Mouse (Mus musculus) MEL (cell line): Measurements from ENCODE around the gene Rsf1. TPM values are rescaled to one million over a fixed set of nuclear protein-coding genes. Genes with fewer than 3 reads are reported as not detected.

Experiments used
- DNase-seq: peaks from one replicate; pipeline ENCODE4 v3.0.0; 2011; ENCODE audit warnings: low read depth, low spot score
- H3K27ac ChIP-seq: 2 replicates; pipeline ENCODE4 v1.5.1; 2012; ENCODE audit warnings: low read depth, mild to moderate bottlenecking, control low read depth, low read length, moderate library complexity; ENCODE audit not compliant: control insufficient read depth
- H3K27me3 ChIP-seq, 2 experiments: fragments of 150-350 bp in 1 of 2; sonication (generic) in 1 of 2; 2 replicates each; pipeline ENCODE4 v1.6.1; 2012; ENCODE audit warnings: low read length in 2 of 2, mild to moderate bottlenecking in 2 of 2, improper control_type of control experiment in 1 of 2, moderate library complexity in 1 of 2; ENCODE audit not compliant: insufficient read depth in 2 of 2, control insufficient read depth in 1 of 2
- H3K36me3 ChIP-seq, 2 experiments: 2 replicates each; pipeline ENCODE4 v1.6.1; 2012 to 2014; ENCODE audit warnings: low read length in 2 of 2, improper control_type of control experiment in 1 of 2, inconsistent platforms in 1 of 2, mild to moderate bottlenecking in 1 of 2; ENCODE audit not compliant: insufficient read depth in 2 of 2, control insufficient read depth in 1 of 2
- H3K4me1 ChIP-seq, 2 experiments: fragments of 150-350 bp in 1 of 2; sonication (generic) in 1 of 2; 2 replicates each; pipeline ENCODE4 v1.6.1; 2012; ENCODE audit warnings: low read length in 2 of 2, improper control_type of control experiment in 1 of 2, mild to moderate bottlenecking in 1 of 2; ENCODE audit not compliant: insufficient read depth in 2 of 2, control insufficient read depth in 1 of 2
- H3K4me3 ChIP-seq, 2 experiments: fragments of 150-350 bp in 1 of 2; sonication (generic) in 1 of 2; 2 replicates each; pipeline ENCODE4 v1.5.1; 2012; ENCODE audit warnings: low read depth in 2 of 2, low read length in 2 of 2, mild to moderate bottlenecking in 2 of 2, moderate library complexity in 2 of 2, control low read depth in 1 of 2, improper control_type of control experiment in 1 of 2; ENCODE audit not compliant: control insufficient read depth in 1 of 2, insufficient read depth in 1 of 2
- H3K79me2 ChIP-seq: 2 replicates; pipeline ENCODE4 v1.6.1; 2012; ENCODE audit warnings: mild to moderate bottlenecking, low read length, moderate library complexity; ENCODE audit not compliant: control insufficient read depth, poor library complexity, insufficient read depth
- H3K9ac ChIP-seq: 2 replicates; pipeline ENCODE4 v1.6.1; 2012; ENCODE audit warnings: low read depth, mild to moderate bottlenecking, control low read depth, low read length, moderate library complexity; ENCODE audit not compliant: control insufficient read depth, poor library complexity, severe bottlenecking
- H3K9me3 ChIP-seq: fragments of 150-350 bp; sonication (generic); replicated peaks from 2 replicates; pipeline ENCODE4 v1.6.1; 2012; ENCODE audit warnings: mild to moderate bottlenecking, low read length, improper control_type of control experiment, moderate library complexity; ENCODE audit not compliant: insufficient read depth
- BHLHE40 ChIP-seq: IDR thresholded peaks from 2 replicates; pipeline ENCODE4 v1.6.1; 2012; ENCODE audit warnings: low read depth, mild to moderate bottlenecking, inconsistent platforms, low read length, improper control_type of control experiment, borderline replicate concordance
- CTCF ChIP-seq, 3 experiments: IDR thresholded peaks in 2 of 3; conservative IDR thresholded peaks in 1 of 3; 2 replicates each; pipeline ENCODE4 v1.5.1; 2011 to 2012; ENCODE audit warnings: low read length in 3 of 3, low read depth in 2 of 3, mild to moderate bottlenecking in 2 of 3, improper control_type of control experiment in 1 of 3, inconsistent platforms in 1 of 3, mixed read lengths in 1 of 3, moderate library complexity in 1 of 3; ENCODE audit not compliant: control insufficient read depth in 1 of 3, insufficient read depth in 1 of 3, poor library complexity in 1 of 3, severe bottlenecking in 1 of 3
- ELF1 ChIP-seq: IDR thresholded peaks from 2 replicates; pipeline ENCODE4 v1.6.1; 2014; ENCODE audit warnings: low read depth, mild to moderate bottlenecking, inconsistent platforms, low read length, improper control_type of control experiment, moderate library complexity
- EP300 ChIP-seq, 2 experiments: IDR thresholded peaks; 2 replicates each; pipeline ENCODE4 v1.6.1; 2011; ENCODE audit warnings: improper control_type of control experiment in 2 of 2, low read length in 2 of 2, low read depth in 1 of 2, mild to moderate bottlenecking in 1 of 2
- GATA1 ChIP-seq: IDR thresholded peaks from 2 replicates; pipeline ENCODE4 v1.6.1; 2011; ENCODE audit warnings: low read depth, low read length, improper control_type of control experiment
- HCFC1 ChIP-seq: IDR thresholded peaks from 2 replicates; pipeline ENCODE4 v1.6.1; 2012; ENCODE audit warnings: low read depth, mild to moderate bottlenecking, inconsistent platforms, low read length, improper control_type of control experiment, moderate library complexity
- MAFK ChIP-seq: IDR thresholded peaks from 2 replicates; pipeline ENCODE4 v1.6.1; 2011; ENCODE audit warnings: low read depth, mild to moderate bottlenecking, low read length, improper control_type of control experiment, borderline replicate concordance
- MAZ ChIP-seq: IDR thresholded peaks from 2 replicates; pipeline ENCODE4 v1.6.1; 2012; ENCODE audit warnings: low read depth, mild to moderate bottlenecking, inconsistent platforms, low read length, improper control_type of control experiment
- MEF2A ChIP-seq: IDR thresholded peaks from 2 replicates; pipeline ENCODE4 v1.6.1; 2014; ENCODE audit warnings: low read depth, mild to moderate bottlenecking, inconsistent platforms, low read length, improper control_type of control experiment; ENCODE audit not compliant: poor library complexity, insufficient replicate concordance, severe bottlenecking; ENCODE audit errors: extremely low read depth
- MXI1 ChIP-seq: IDR thresholded peaks from 2 replicates; pipeline ENCODE4 v1.6.1; 2011; ENCODE audit warnings: mild to moderate bottlenecking, low read depth, low read length, improper control_type of control experiment
- MYB ChIP-seq: IDR thresholded peaks from 2 replicates; pipeline ENCODE4 v1.6.1; 2011; ENCODE audit warnings: mild to moderate bottlenecking, low read depth, low read length, improper control_type of control experiment
- MYC ChIP-seq: IDR thresholded peaks from 2 replicates; pipeline ENCODE4 v1.6.1; 2011; ENCODE audit warnings: low read depth, mild to moderate bottlenecking, low read length, improper control_type of control experiment, moderate library complexity
- NELFE ChIP-seq: IDR thresholded peaks from 2 replicates; pipeline ENCODE4 v1.6.1; 2011; ENCODE audit warnings: low read depth, low read length, improper control_type of control experiment
- POLR2A ChIP-seq, 2 experiments: IDR thresholded peaks; 2 replicates each; pipeline ENCODE4 v1.6.1; 2011 to 2012; ENCODE audit warnings: low read length in 2 of 2, mild to moderate bottlenecking in 2 of 2, control low read depth in 1 of 2, improper control_type of control experiment in 1 of 2, low read depth in 1 of 2, moderate library complexity in 1 of 2; ENCODE audit not compliant: control insufficient read depth in 1 of 2, insufficient read depth in 1 of 2, poor library complexity in 1 of 2
- POLR2AphosphoS2 ChIP-seq: IDR thresholded peaks from 2 replicates; pipeline ENCODE4 v1.6.1; 2011; ENCODE audit warnings: low read length, improper control_type of control experiment
- RAD21 ChIP-seq: IDR thresholded peaks from 2 replicates; pipeline ENCODE4 v1.6.1; 2011; ENCODE audit warnings: mild to moderate bottlenecking, low read depth, low read length, improper control_type of control experiment
- RCOR1 ChIP-seq: IDR thresholded peaks from 2 replicates; pipeline ENCODE4 v1.6.1; 2012; ENCODE audit warnings: low read depth, mild to moderate bottlenecking, inconsistent platforms, low read length, improper control_type of control experiment
- SIN3A ChIP-seq: IDR thresholded peaks from 2 replicates; pipeline ENCODE4 v1.6.1; 2012; ENCODE audit warnings: low read length, improper control_type of control experiment, inconsistent platforms
- TAL1 ChIP-seq: IDR thresholded peaks from 2 replicates; pipeline ENCODE4 v1.6.1; 2012; ENCODE audit warnings: mild to moderate bottlenecking, inconsistent platforms, low read length, moderate library complexity, mixed read lengths
- TCF12 ChIP-seq: IDR thresholded peaks from 2 replicates; pipeline ENCODE4 v1.6.1; 2014; ENCODE audit warnings: low read depth, mild to moderate bottlenecking, inconsistent platforms, low read length, improper control_type of control experiment, moderate library complexity
- UBTF ChIP-seq: IDR thresholded peaks from 2 replicates; pipeline ENCODE4 v1.6.1; 2012; ENCODE audit warnings: low read depth, mild to moderate bottlenecking, inconsistent platforms, low read length, improper control_type of control experiment, moderate library complexity, borderline replicate concordance; ENCODE audit not compliant: insufficient read depth
- USF1 ChIP-seq: IDR thresholded peaks from 2 replicates; pipeline ENCODE4 v1.6.1; 2014; ENCODE audit warnings: low read depth, mild to moderate bottlenecking, inconsistent platforms, low read length, improper control_type of control experiment, moderate library complexity
- USF2 ChIP-seq, 2 experiments: IDR thresholded peaks; 2 replicates each; pipeline ENCODE4 v1.6.1; 2011 to 2012; ENCODE audit warnings: improper control_type of control experiment in 2 of 2, low read length in 2 of 2, borderline replicate concordance in 1 of 2, inconsistent platforms in 1 of 2, low read depth in 1 of 2, mild to moderate bottlenecking in 1 of 2; ENCODE audit not compliant: insufficient read depth in 1 of 2
- ZC3H11A ChIP-seq: IDR thresholded peaks from 2 replicates; pipeline ENCODE4 v1.6.1; 2012; ENCODE audit warnings: low read depth, mild to moderate bottlenecking, inconsistent platforms, low read length, improper control_type of control experiment
- polyA plus RNA-seq, 2 experiments: library from polyadenylated mRNA; stranded (reverse) in 1 of 2; unstranded in 1 of 2; fragments of >175 nt in 1 of 2; fragments of >200 nt in 1 of 2; gene quantifications; 2 replicates each; pipeline versions ENCODE4 v1.2.1 to v1.2.4; 2012; ENCODE audit warnings: low replicate concordance in 2 of 2, low read depth in 1 of 2; ENCODE audit not compliant: insufficient read length in 2 of 2, insufficient read depth in 1 of 2, missing spikeins in 1 of 2
- total RNA-seq: library from RNA; depleted of rRNA; stranded (reverse); fragments of 300-350 nt; gene quantifications from 2 replicates; pipeline ENCODE4 v1.2.3, GENCODE M21; 2012

Rsf1 gene
- total and polyA plus RNA-seq, 3 experiments: 12.7 to 17.4 TPM; not detected in 1

DNA sequence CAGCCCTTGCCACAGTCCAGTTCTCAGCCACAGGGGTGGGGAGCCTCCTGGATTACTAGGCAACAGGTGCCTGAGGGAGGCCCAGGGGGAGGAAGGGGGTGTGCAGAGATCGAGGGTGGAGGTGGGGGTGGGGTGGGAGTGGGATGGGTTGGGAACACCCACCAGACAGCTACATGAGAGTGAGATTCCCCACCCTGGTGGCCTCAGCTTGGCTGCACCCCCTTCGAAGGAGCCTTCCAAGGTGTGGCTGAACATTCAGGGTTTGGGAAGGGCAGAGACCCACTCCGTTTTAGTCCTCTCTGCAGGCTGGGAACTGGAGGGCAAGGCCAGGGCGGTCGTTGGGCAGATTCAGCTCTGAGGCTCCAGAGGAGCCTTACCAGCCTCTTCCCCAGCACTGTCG, 11.6 kb downstream of the Rsf1 start:
- Histone ChIP-seq H3K9me3 (no peaks in the 10 kb centered on the region), H3K4me1 (peaks cover 0 to 3% of the 10 kb centered on the region in 2 experiments; a peak in 1 of 4 replicates), H3K79me2 (peaks cover 19% of the 10 kb centered on the region), H3K36me3 (peaks cover 1 to 2% of the 10 kb centered on the region in 2 experiments; a peak in 2 of 4 replicates), H3K9ac (no peak overlapping the region), H3K27ac (no peak overlapping the region), H3K4me3 (no peak overlapping the region), H3K27me3 (no peaks in the 10 kb centered on the region)
- TF ChIP-seq MAFK (no peak), MYC (no peak), HCFC1 (no peak), NELFE (no peak), TCF12 (no peak), CTCF (IDR thresholded peaks at IDR 0.05 in 2 of 3, conservative IDR thresholded peaks at IDR 0.05 in 1 of 3; ENCODE audit: control insufficient read depth in 1 of 3, insufficient read depth in 1 of 3, low read depth in 2 of 3, low read length in 3 of 3, poor library complexity in 1 of 3, severe bottlenecking in 1 of 3) (no peak), RCOR1 (no peak), BHLHE40 (no peak), MXI1 (no peak), USF2 (IDR thresholded peaks at IDR 0.05; ENCODE audit: borderline replicate concordance in 1 of 2, insufficient read depth in 1 of 2, low read depth in 1 of 2, low read length in 2 of 2) (no peak), EP300 (IDR thresholded peaks at IDR 0.05; ENCODE audit: low read depth in 1 of 2, low read length in 2 of 2) (no peak), POLR2A (IDR thresholded peaks at IDR 0.05; ENCODE audit: control insufficient read depth in 1 of 2, insufficient read depth in 1 of 2, low read depth in 1 of 2, low read length in 2 of 2, poor library complexity in 1 of 2) (no peak), MYB (no peak), MEF2A (no peak), UBTF (no peak), MAZ (no peak), POLR2AphosphoS2 (no peak), GATA1 (no peak), RAD21 (no peak)
- DNase-seq: no peak

GRCm38 (mm10) chr7:97592396-97592795, 12.7 kb downstream of the Rsf1 start:
- Histone ChIP-seq H3K27ac (no peak overlapping the region), H3K27me3 (no peaks in the 10 kb centered on the region), H3K9me3 (no peaks in the 10 kb centered on the region), H3K36me3 (peaks cover 1 to 2% of the 10 kb centered on the region in 2 experiments; a peak in 2 of 4 replicates)
- no peak for DNase-seq
- TF ChIP-seq MAFK: no peak
- no peak for TF ChIP-seq RAD21
- no peak for TF ChIP-seq ZC3H11A
- no peak for TF ChIP-seq RCOR1
- TF ChIP-seq USF1: no peak
- TF ChIP-seq SIN3A: no peak
- TF ChIP-seq ELF1: no peak
- no peak for TF ChIP-seq TAL1
- no peak for TF ChIP-seq MYB
- TF ChIP-seq, all 39 proteins: peak for 0
- H3K79me2 ChIP-seq: peaks cover 19% of the 10 kb centered on the region
- peaks cover 0 to 3% of the 10 kb centered on the region in 2 experiments; a peak in 1 of 4 replicates for H3K4me1 ChIP-seq
- H3K4me3 ChIP-seq: no peak overlapping the region
- H3K9ac ChIP-seq: no peak overlapping the region
